Mouse (Mus musculus): ENCODE results near the gene Arid4b.

DNA sequence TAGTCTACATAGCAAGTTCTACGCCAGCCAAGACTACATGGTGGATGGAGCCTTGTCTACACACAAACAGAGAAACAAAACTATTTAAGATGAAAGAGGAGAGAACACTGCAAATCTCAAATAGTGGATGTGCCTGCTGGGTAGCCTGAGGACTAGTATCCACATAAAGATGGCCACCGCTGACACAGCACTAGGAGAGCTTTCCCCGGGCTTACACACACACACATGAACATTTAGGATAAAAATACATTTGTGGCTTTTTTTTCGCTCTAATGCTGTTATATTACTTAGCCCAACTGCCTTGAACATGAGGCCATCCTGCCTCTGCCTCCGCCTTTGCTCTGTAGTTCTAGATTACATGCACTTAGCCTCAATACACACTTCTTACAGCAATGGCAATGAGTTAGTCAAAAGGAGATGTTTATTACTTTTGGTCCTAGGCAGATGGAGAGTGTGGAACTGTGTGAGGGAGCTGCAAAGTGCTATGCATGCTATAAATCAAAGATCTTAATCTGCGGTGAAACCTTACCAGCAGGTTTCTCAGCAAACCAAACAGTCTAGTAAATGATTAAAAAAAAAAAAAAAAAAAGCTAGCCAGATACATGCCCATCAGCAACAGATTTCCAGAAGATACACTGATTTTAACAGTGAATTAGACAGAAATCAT is 36.7 kb upstream of the Arid4b start:
- TF ChIP-seq CTCF (IDR thresholded peaks at IDR 0.05; ENCODE audit: insufficient read depth, low read depth, low read length) = no peak
- TF ChIP-seq POLR2A (IDR thresholded peaks at IDR 0.05; ENCODE audit: insufficient read depth, low read depth, low read length) = no peak

Measured in olfactory bulb, adult 2 months (tissue).